Mouse (Mus musculus): ENCODE measurements around the gene Lmbrd1.

DNA sequence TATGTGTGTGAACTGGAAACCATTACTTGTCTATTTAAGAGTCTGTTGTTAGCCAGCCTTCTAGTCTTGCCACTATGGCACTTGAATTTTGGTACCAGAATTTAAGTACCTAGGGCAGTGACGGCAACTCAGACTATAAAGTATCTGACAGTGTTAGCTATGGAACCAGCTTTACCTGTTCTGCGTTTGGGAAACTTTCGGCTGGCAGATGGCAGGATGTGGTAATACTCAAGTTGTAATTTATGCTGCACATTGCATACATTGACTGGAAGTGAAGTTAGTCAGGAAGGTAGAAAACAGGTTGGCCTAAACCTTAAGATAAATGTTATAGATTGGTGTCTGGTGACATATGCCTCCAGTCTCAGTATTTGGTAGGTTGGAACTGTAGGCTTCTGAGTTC lies 53.9 kb downstream of the Lmbrd1 start:
- TF ChIP-seq MAFK (IDR thresholded peaks at IDR 0.05; ENCODE audit: insufficient read depth, low read depth, low read length) (no peak), ZC3H11A (IDR thresholded peaks at IDR 0.05; ENCODE audit: borderline replicate concordance, low read depth, low read length) (no peak), CHD2 (IDR thresholded peaks at IDR 0.05; ENCODE audit: low read depth, low read length) (no peak)

Data from ES-E14 (cell line).